Mouse (Mus musculus) erythroblast, embryonic 14.5 days (primary cell): Measurements from ENCODE around the gene Efna3.

ENCODE experiments used
- GATA1 ChIP-seq: IDR thresholded peaks from 2 replicates; pipeline ENCODE4 v1.6.1; 2012; ENCODE audit warnings: low read length, inconsistent platforms, mixed read lengths
- TAL1 ChIP-seq: IDR thresholded peaks from 3 replicates; pipeline ENCODE4 v1.6.1; 2012; ENCODE audit warnings: low read length, inconsistent platforms, mixed read lengths

DNA sequence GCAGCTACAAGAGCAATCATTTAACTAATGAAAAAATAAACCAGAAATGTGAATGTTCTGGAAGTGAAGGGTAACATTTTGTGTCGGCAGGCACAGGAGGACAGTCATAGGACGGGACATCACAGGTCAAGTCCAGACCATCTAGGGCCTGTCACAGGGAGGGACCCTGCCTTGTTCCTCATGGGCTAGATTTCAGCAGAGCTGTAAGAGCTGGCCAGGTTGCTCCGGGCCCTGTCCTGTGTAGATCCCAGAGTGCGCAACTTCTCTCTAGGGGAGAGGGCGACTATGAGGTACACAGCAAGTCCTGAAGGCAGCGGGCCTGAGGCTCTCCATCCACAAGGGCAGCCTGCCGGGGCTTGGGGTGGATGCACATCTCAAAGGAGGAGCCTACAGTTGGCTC is 38.9 kb upstream of the Efna3 start, which contains the start of gene Dcst2:
- TF ChIP-seq TAL1 (no peak), GATA1 (no peak)
